Mouse (Mus musculus): ENCODE data around the gene Hspbap1. TPM values are rescaled to one million over a fixed set of nuclear protein-coding genes. Genes with fewer than 3 reads are reported as not detected.

The Hspbap1 gene
- total and polyA plus RNA-seq, 3 experiments, result 13.6 to 15.9 (median 15.3) TPM

- TF ChIP-seq GABPA (IDR thresholded peaks at IDR 0.05; ENCODE audit: insufficient replicate concordance, low read depth, low read length) (no peak), ELF1 (IDR thresholded peaks at IDR 0.05; ENCODE audit: low read depth, low read length) (no peak), RAD21 (IDR thresholded peaks at IDR 0.05; ENCODE audit: low read depth, low read length) (peak; percentile 96), PAX5 (IDR thresholded peaks at IDR 0.05; ENCODE audit: low read length) (no peak), HCFC1 (IDR thresholded peaks at IDR 0.05; ENCODE audit: low read depth, low read length) (no peak), ZMIZ1 (IDR thresholded peaks at IDR 0.05; ENCODE audit: low read depth, low read length) (no peak), MYC (IDR thresholded peaks at IDR 0.05; ENCODE audit: low read depth, low read length) (0 out of 2 replicates have a peak, but pooled peaks have one; percentile 29), IRF4 (IDR thresholded peaks at IDR 0.05; ENCODE audit: low read depth, low read length) (no peak), CHD1 (IDR thresholded peaks at IDR 0.05; ENCODE audit: low read depth, low read length) (no peak), EP300 (IDR thresholded peaks at IDR 0.05; ENCODE audit: low read length) (no peak), TBP (conservative IDR thresholded peaks at IDR 0.05; ENCODE audit: low read depth, low read length) (no peak), NRF1 (IDR thresholded peaks at IDR 0.05; ENCODE audit: low read depth, low read length) (no peak), ZNF384 (IDR thresholded peaks at IDR 0.05; ENCODE audit: low read depth, low read length) (peak; percentile 14; the same call in 1 of the 2 replicates), MAZ (IDR thresholded peaks at IDR 0.05; ENCODE audit: low read depth, low read length) (no peak)
These were observed 104.2 kb downstream of the Hspbap1 start (continued) for GRCm38 (mm10) chr16:35874416-35874815.

Other genes with a start within 250 kb of the Hspbap1 start
- gene Sema5b, start 229.2 kb upstream of the Hspbap1 start, total RNA-seq (2012; rRNA removed), result 0.04 TPM in 1 of 2 replicates, not detected in the other
- not detected in 2 replicates for gene Sema5b, start 229.2 kb upstream of the Hspbap1 start, total RNA-seq (2014; rRNA removed)
- not detected in 2 replicates for gene Sema5b, start 229.2 kb upstream of the Hspbap1 start, polyA plus RNA-seq (2012; ENCODE audit: insufficient read length, low read depth)
- 5.7 and 6.4 TPM in 2 replicates for gene Dirc2, start 1.0 kb upstream of the Hspbap1 start, total RNA-seq (2012; rRNA removed)
- gene Dirc2, start 1.0 kb upstream of the Hspbap1 start, total RNA-seq (2014; rRNA removed), result 6.8 and 7.3 TPM in 2 replicates
- gene Dirc2, start 1.0 kb upstream of the Hspbap1 start, polyA plus RNA-seq (2012; ENCODE audit: insufficient read length, low read depth), result 6.6 and 6.9 TPM in 2 replicates
- gene Parp14, start 101.2 kb downstream of the Hspbap1 start, total RNA-seq (2012; rRNA removed), result 5.5 and 6.0 TPM in 2 replicates
- 3.5 and 3.9 TPM in 2 replicates for gene Parp14, start 101.2 kb downstream of the Hspbap1 start, total RNA-seq (2014; rRNA removed)
- gene Parp14, start 101.2 kb downstream of the Hspbap1 start, polyA plus RNA-seq (2012; ENCODE audit: insufficient read length, low read depth), result 5.9 and 6.4 TPM in 2 replicates
- gene Parp9, start 168.1 kb downstream of the Hspbap1 start, total RNA-seq (2012; rRNA removed), result 26.1 and 30.3 TPM in 2 replicates
- gene Parp9, start 168.1 kb downstream of the Hspbap1 start, total RNA-seq (2014; rRNA removed), result 53.1 and 56.9 TPM in 2 replicates
- 33.2 and 34.3 TPM in 2 replicates for gene Parp9, start 168.1 kb downstream of the Hspbap1 start, polyA plus RNA-seq (2012; ENCODE audit: insufficient read length, low read depth)
- gene Dtx3l, start 168.8 kb downstream of the Hspbap1 start, total RNA-seq (2012; rRNA removed), result 10.7 and 14.4 TPM in 2 replicates
- gene Dtx3l, start 168.8 kb downstream of the Hspbap1 start, total RNA-seq (2014; rRNA removed), result 20.4 and 21.1 TPM in 2 replicates
- 12.8 and 17.4 TPM in 2 replicates for gene Dtx3l, start 168.8 kb downstream of the Hspbap1 start, polyA plus RNA-seq (2012; ENCODE audit: insufficient read length, low read depth)
- 22.1 and 29.8 TPM in 2 replicates for gene Kpna1, start 208.4 kb downstream of the Hspbap1 start, total RNA-seq (2012; rRNA removed)
- gene Kpna1, start 208.4 kb downstream of the Hspbap1 start, total RNA-seq (2014; rRNA removed), result 57.9 and 66.6 TPM in 2 replicates
- gene Kpna1, start 208.4 kb downstream of the Hspbap1 start, polyA plus RNA-seq (2012; ENCODE audit: insufficient read length, low read depth), result 63.9 and 74.1 TPM in 2 replicates

Measured in CH12.LX (cell line).